In the genomic region with DNA sequence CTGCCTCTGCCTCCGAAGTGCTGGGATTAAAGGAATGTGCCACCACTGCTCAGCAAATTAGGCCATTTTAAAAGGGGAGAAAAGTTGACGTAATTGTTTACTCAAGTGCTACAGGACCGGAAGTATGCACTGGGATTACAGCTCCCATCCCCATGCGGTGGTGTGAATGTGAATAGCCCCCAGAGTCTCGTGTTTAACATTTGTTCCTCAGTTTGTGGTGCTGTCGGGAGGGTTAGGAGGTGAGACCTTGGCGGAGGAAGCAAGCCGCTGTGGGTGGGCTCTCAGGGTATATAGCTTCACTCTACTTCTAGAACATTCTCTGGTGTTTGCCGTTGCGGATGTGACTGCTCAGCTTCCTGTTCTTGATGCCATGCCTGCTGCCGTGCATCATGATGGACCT, we compare ENCODE assay signal across 14 mouse cellular contexts.
"Had no signal": no experiment of that assay in that cellular context is flagged by ENCODE, and none has a peak within 500 bp of the region (broad histone marks: within the 10 kb centered on the region; RNA-seq: fewer than 3 reads in every experiment).

No protein-coding gene starts in this region.

- H3K27ac ChIP-seq: kidney, embryonic 15.5 days; left cerebral cortex, adult 2 months; limb, embryonic 10.5 days; liver, embryonic 15.5 days; macrophage; midbrain, embryonic 15.5 days; neural tube, embryonic 13.5 days had no signal

- H3K4me3 ChIP-seq: kidney, embryonic 15.5 days; left cerebral cortex, adult 2 months; limb, embryonic 10.5 days; liver, embryonic 15.5 days; megakaryocyte, embryonic 14.5 days; midbrain, embryonic 15.5 days; neural tube, embryonic 13.5 days had no signal

- H3K9ac ChIP-seq: kidney, embryonic 15.5 days; liver, embryonic 15.5 days; midbrain, embryonic 15.5 days; neural tube, embryonic 13.5 days had no signal

- H3K36me3 ChIP-seq: kidney, embryonic 15.5 days; limb, embryonic 10.5 days; liver, embryonic 15.5 days; midbrain, embryonic 15.5 days; neural tube, embryonic 13.5 days had no signal

- DNase-seq: kidney, adult 2 months; kidney, postnatal 14 days; right cerebral cortex, adult 18-20 months; right cerebral cortex, postnatal 25 days; thymus, adult 2 months; thymus, postnatal 25 days had no signal

- H3K4me1 ChIP-seq: midbrain, embryonic 15.5 days had no signal

- H3K9me3 ChIP-seq: kidney, embryonic 15.5 days; limb, embryonic 10.5 days; liver, embryonic 15.5 days; megakaryocyte, embryonic 14.5 days; midbrain, embryonic 15.5 days; neural tube, embryonic 13.5 days had no signal
